Mouse (Mus musculus) hindbrain, postnatal 0 days (tissue): ENCODE measurements around the gene Smoc1. TPM values are rescaled to one million over a fixed set of nuclear protein-coding genes. Genes with fewer than 3 reads are reported as not detected.

Source experiments
- ATAC-seq: fragments of 200-750 bp; cut with Nextera tagmentation; 2 replicates; pipeline ENCODE4 v1.8.0; 2017; ENCODE audit warnings: mild to moderate bottlenecking, moderate TSS enrichment, moderate library complexity
- DNase-seq: peaks from one replicate; pipeline ENCODE4 v3.0.0-alpha.2; 2015; ENCODE audit warnings: low spot score
- H3K27ac ChIP-seq: fragments of 300-500 bp; sonication (generic); 2 replicates; pipeline ENCODE4 v1.5.1; 2014; ENCODE audit warnings: mild to moderate bottlenecking
- H3K27me3 ChIP-seq: fragments of 300-500 bp; sonication (generic); 2 replicates; pipeline ENCODE4 v1.6.1; 2014; ENCODE audit warnings: low read length, mixed read lengths; ENCODE audit not compliant: insufficient read depth
- H3K36me3 ChIP-seq: fragments of 300-500 bp; sonication (generic); 2 replicates; pipeline ENCODE4 v1.6.1; 2014; ENCODE audit warnings: low read length, mixed read lengths; ENCODE audit not compliant: insufficient read depth
- H3K4me1 ChIP-seq: fragments of 300-500 bp; sonication (generic); 2 replicates; pipeline ENCODE4 v1.6.1; 2014; ENCODE audit warnings: antibody characterized with exemption, low read length, mixed read lengths; ENCODE audit not compliant: insufficient read depth
- H3K4me2 ChIP-seq: fragments of 300-500 bp; sonication (generic); 2 replicates; pipeline ENCODE4 v1.6.1; 2014; ENCODE audit warnings: low read depth, mild to moderate bottlenecking, low read length, moderate library complexity, mixed read lengths
- H3K4me3 ChIP-seq: fragments of 300-500 bp; sonication (generic); 2 replicates; pipeline ENCODE4 v1.5.1; 2014; ENCODE audit warnings: low read length
- H3K9ac ChIP-seq: fragments of 300-500 bp; sonication (generic); replicated peaks from 2 replicates; pipeline ENCODE4 v1.6.1; 2014; ENCODE audit warnings: mild to moderate bottlenecking, low read length, moderate library complexity, mixed read lengths
- H3K9me3 ChIP-seq: fragments of 300-500 bp; sonication (generic); 2 replicates; pipeline ENCODE4 v1.6.1; 2016; ENCODE audit warnings: low read length, mixed read lengths
- CTCF ChIP-seq: IDR thresholded peaks from 2 replicates; pipeline ENCODE4 v1.5.1; 2016; ENCODE audit warnings: antibody characterized with exemption, control low read depth, low read depth
- WGBS: fragments of 180-500 bp; shearing (Covaris S2); extraction: QIAGEN DNeasy Blood & Tissue Kit; methylation state at CpG from one replicate; pipeline ENCODE4 v1.1.7; 2014; 5-methylcytosine and 5-hydroxymethylcytosine counted together
- microRNA-seq, 2 experiments: library from miRNA; unstranded; fragments of <30 nt; microRNA quantifications; one replicate each; pipeline ENCODE4; 2016
- polyA plus RNA-seq: library from polyadenylated mRNA; unstranded; fragments of >200 nt; fragmentation: Nextera tagmentation; extraction: Ambion mirVana; gene quantifications from 2 replicates; pipeline ENCODE4 v1.2.1, GENCODE M21; 2015
- total RNA-seq: library from RNA; depleted of rRNA; stranded (reverse); fragments of >200 nt; gene quantifications from 2 replicates; pipeline ENCODE4 v1.2.3, GENCODE M21; 2014; rRNA removed

The Smoc1 gene
- total and polyA plus RNA-seq, 2 experiments from 2014 or later: 31.5 to 32.7 TPM

DNA sequence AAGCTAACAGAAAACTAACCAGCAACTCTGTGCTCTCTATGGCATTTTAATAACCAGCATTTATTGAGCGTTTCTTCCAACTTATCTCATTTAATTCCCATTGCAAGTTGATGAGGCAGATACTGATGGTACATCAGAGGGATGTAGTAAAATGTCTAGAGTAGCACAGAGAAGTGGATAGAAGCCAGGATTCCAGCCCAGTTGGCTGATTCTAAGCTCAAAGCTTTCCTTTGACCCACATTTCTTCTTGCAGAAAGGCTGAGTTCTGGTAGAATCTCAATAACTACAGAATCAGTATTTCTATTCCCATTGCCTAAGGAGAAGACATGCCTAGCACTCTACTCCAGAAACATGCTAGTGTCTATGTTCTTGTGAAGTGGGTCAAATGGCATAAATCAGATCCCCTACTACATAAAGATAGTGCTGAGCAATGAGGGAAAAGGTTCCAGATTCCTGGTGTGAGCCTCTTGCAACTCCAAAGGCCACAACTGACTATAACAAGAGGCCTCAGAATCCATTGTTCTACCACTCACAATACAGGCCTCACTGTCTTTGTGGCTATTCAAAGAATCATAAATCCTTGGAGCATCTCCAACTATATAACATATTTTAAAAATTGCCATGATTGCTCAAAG lies 207.3 kb downstream of the Smoc1 start:
- H3K9me3 ChIP-seq: no peaks in the 10 kb centered on the region
- DNase-seq (no peak), ATAC-seq (no peak)
- H3K36me3 ChIP-seq: no peaks in the 10 kb centered on the region
- no peak overlapping the region for H3K9ac ChIP-seq
- 78% methylated on average over 1 of the region's 1 CpGs for WGBS
- no peaks in the 10 kb centered on the region for H3K27me3 ChIP-seq
- no peak overlapping the region for H3K27ac ChIP-seq
- no peak for TF ChIP-seq CTCF
- H3K4me3 ChIP-seq: no peak overlapping the region
- H3K4me2 ChIP-seq: no peak overlapping the region
- H3K4me1 ChIP-seq: no peaks in the 10 kb centered on the region

DNA sequence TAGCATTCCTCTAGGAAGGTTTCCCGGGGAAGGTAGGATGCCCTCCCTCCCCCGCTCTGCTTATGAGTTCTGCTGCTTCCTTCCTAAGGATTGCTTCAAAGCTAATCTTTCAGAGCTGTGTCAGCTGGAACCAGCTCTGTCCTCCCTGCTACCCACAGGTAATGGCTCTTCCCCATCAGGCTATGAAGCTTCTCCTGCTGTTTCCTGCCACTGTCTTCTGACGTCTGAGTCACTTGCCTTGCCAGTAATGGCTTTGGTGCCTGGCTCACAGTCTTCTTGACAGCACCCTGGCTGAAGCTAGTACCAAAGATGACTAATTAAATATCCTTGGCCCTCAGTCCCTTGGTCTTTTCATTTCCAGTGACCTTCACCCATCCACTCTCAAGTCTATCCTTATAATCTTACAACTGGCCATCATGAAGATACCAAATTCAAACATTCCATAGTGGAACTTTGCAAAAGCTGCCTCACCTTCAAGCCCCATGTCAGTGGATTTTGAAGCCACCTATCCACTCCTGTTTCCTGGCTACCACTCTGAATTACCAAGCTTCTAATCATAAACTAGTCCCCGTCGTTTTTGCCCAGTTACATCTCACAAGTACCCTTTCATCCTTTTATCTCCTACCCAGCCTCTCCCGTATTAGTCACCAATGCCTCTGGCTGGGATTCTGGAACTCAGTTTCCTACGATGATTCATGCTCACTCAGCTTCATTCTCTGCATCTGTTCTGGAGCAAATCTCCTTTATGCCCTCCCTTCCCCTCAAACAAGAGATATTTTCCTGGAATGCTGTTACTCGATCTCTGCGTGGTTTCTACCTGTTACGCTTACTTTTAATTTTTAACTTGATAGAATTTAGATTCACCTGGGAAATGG lies 209.1 kb downstream of the Smoc1 start:
- H3K4me1 ChIP-seq: no peaks in the 10 kb centered on the region
- no peak overlapping the region for H3K27ac ChIP-seq
- H3K9ac ChIP-seq: no peak overlapping the region
- no peaks in the 10 kb centered on the region for H3K36me3 ChIP-seq
- no peak for DNase-seq
- no peaks in the 10 kb centered on the region for H3K27me3 ChIP-seq
- TF ChIP-seq CTCF: no peak
- no peak overlapping the region for H3K4me2 ChIP-seq
- no peaks in the 10 kb centered on the region for H3K9me3 ChIP-seq
- WGBS: 87% methylated on average over 10 of the region's 10 CpGs
- no peak overlapping the region for H3K4me3 ChIP-seq
- ATAC-seq: no peak

Small RNA genes within 50 kb of the gene (microRNA-seq; reads per million reads assigned to microRNA genes)
- gene Mir3067: 12.2 to 14.7 reads per million in 2 experiments

Other genes starting within 250 kb of the Smoc1 start
- 21.3 and 26.3 TPM in 2 replicates for gene Susd6, start 236.3 kb upstream of the Smoc1 start, total RNA-seq
- 9.2 and 9.9 TPM in 2 replicates for gene Susd6, start 236.3 kb upstream of the Smoc1 start, polyA plus RNA-seq
- 222 and 291 TPM in 2 replicates for gene Srsf5, start 81.3 kb upstream of the Smoc1 start, total RNA-seq
- gene Srsf5, start 81.3 kb upstream of the Smoc1 start, polyA plus RNA-seq: 486 and 514 TPM in 2 replicates
- not detected in 2 replicates for gene Slc10a1, start 58.1 kb upstream of the Smoc1 start, total RNA-seq
- gene Slc10a1, start 58.1 kb upstream of the Smoc1 start, polyA plus RNA-seq: 0.11 TPM in 2 replicates